Mouse (Mus musculus): ENCODE results near the gene S100a3.
A peak's percentile ranks its signal among the peaks of the same experiment; 100 is the strongest.

S100a3 gene

DNA sequence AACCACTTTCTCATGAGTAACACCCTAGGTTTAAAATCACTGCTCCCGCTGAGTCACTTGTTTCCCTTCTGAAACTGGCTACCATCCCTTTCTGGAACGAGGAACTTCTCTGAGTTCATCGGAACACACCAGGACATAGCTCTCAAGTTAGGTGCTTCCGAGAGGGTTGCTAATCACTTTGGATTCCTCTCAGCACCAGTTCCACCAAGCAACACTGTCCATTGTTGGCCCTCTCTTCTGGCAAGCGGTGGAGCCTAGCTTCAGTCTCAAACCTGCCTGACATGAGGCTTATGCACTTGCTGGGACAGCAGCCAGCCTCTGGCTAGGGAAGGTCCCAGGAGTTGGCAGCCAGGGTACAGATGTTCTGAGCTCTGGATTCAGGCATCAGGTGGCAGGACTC, 14.3 kb downstream of the S100a3 start:
- DNase-seq: no peak

DNA sequence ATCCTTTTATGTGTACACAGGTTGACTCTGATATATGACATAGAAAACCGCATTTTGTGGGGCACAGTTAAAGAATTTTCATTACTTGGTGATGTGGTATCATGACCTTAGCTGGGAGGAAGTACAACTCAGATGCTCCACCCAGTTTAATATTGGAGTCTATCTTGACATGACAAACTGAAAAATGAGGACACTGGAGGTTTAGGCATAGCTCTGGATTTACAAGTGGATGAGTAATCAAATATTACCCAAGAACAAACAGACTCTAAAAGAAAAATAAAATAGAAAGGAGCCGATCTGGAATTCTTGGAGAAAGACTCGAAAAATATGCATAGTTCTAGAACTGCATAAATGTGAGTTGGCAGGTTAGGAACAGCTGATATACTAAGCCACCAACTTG, 14.9 kb downstream of the S100a3 start:
- DNase-seq: no peak

DNA sequence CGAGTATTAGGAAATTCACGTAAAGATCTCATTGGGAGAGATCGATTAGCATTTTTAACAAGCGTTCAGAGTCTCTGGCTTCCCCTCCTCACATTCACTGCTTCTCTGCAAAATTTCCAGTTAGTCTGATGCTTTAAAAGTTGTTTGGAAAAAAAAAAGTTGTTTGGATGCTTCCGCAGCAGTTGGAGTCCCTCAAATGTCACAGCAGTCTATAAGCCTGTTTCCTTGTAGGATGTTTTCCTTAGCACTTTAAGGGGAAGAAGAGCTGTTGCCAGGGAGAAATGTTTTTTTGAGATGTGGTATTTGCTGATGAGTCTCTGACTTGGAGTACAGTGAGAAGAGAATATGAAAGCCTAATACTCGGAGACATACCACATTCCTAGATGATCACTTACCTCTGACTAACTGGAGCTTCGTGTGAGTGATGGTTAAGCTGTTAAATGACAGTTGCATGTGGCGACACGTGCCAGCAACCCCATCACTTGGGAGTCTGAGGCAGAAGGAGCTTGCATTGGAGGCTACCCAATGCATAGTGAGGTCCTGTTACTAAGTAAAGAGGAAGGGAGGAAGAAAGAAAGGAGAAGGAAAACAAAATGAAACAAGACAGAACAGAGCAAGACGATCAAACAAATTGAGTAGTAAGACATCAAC, 16.1 kb downstream of the S100a3 start:
- no peak for DNase-seq

DNA sequence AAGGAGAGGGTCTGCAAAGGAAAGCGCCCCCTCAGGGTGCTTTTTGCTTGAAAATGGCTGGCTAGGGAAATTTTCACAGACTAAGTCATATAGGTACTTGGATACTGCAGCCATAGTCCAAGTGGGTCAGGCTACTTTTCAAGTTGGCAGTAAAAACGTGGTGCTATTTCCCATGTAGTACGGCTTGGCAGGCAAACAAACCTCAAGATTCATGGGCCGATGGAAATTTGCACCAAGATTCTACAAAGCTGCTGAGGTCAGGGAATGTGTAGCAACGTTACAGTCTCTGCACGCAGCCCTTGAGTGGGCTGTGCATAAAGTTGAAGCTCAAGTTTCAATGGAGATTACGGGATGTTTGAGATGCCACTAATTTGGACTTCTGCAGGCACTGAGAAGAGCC, 19.1 kb downstream of the S100a3 start:
- no peak for DNase-seq

DNA sequence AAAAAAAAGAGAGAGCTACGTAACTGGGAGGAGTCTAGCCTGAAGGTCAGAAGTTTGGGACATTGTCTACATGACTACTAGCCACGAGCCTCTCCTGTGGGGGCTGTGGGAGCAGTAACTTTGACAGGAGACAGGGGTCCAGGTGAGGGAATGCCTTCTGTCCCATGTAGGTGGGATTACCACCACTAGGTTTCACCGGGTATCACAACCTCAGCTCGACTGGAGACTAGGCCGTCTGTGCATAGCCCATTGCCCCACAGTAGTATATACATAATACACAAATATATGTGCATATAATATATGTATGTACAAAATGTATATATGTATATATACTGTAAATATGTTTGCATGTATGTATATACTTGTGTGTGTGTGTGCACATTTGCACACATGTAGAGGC, 20.8 kb downstream of the S100a3 start:
- DNase-seq: no peak

DNA sequence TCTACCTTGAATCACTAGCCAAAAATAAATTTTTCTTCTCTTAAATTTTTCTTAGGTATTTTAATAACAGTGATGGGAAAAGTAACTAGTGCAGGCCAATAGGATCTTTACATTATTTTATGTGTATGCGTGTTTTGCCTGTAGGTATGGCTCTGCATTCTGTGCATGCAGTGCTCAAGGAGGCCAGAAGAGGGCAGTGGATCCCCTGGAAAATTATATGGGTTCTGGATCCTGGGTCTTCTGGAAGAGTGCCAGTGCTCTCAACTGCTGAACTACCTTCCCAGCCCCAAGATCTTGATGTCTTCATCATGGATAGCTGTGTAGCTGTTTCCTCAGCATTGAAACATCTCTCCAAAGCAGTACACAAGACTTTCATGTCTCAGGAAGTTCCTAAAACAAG, 21.8 kb downstream of the S100a3 start:
- no peak for DNase-seq

DNA sequence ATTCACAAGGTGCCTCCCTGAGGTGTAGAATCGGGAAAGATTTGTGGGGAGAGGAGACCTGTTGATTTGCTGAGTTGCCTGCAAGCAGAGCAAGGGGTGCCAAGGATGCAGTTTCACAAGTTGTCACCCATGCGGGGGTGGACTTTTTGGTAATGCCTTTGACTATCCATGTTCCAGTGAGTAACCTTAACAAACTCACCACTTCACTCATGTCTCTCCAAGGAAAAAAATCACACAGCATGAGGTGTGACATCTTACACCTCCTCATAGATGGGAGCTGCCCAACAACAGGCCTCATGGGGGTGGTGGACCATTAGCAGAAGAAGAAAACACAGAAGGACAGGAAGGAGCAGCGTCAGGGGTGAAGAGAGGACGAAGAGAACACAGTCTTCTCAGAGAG, 22.2 kb downstream of the S100a3 start:
- no peak for DNase-seq

DNA sequence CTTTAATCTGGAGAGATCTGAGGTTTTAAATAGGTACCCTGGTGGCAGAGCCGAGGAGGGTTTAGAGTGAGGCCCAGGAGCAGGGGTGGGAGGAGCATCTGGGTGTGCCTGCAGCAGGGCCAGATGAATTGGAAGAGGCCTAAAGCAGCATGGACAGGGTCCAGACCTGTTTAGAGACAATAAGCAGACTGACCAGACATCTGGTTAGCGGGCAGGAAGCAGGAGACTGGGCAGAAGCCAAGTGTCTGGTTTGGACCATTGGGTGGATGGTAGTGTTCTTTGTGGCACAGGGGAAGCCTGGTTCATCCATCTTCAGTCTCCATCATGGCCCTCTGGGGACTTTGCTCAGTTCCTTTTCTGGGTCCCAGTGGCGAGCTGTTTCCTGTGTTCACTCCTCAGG, 23.5 kb downstream of the S100a3 start:
- no peak for DNase-seq

DNA sequence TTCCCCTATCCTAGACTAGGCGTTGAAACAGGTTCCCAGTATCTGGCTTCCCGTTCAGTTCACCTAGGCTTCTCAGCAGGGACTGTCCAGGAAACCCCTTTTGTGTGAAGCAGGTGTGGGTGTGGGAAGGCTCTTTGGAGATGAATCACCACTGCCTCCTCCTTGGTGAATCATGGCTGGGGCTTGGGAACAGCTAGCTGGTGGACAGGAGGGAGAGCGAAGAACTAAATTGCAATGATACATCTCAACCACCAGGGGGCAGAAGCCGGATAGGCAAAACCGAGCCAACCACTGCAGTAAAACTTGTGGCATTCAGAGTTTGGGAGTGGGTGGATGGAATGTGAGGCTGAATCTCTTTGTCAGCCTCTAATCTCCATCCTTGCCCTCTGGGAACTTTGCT, 25.2 kb downstream of the S100a3 start:
- peak; percentile 29 to 38 for DNase-seq

DNA sequence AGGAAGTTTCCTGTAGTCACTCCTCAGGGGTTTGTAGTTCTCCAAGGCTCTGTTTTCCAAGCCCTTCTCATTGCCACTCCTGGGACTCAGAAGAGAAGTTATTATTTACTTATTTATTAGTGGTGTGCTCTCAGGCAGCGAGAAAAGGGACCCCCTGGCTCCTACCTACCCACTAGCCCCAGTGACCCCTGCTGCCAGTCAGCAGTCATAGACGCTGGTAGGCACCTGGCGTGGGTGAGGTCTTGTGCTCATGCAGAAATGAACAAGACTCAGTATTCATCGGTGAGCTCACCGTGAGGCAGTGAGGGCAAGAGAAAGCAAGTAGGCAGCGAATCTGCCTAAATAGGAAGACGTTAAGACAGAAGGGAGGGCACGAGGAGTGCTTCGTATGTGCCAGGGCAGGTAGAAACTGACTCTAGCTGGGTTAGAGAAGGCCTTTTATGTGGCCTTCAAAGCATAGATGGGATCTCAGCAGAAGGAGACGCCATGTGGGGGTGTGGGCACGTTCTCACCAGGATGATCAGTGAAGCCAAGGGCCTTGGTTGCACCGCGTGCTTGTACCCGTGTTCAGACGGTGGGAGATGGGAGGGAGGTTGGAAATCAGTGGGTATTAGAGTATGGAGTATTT, 25.8 kb downstream of the S100a3 start:
- DNase-seq: no peak

DNA sequence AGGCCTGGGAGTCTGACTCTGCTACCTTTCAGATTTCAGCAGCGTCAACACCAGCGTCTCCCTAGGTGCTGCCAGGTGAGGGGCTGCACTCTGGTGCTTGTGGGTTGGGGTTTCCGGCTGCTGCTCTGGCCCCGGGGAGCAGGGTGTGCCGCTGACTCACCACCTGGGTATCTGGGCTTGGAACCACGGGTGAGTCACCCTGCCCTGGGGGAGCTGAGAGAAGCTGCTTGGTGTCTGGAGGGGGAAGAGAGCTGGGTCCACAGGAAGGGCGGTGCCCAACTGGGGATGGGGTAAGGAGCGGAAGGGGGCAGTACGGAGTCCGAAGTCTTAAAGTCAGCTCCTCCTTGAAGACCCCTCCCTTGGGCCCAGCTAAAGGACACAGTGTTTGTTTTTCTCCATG, 26.5 kb downstream of the S100a3 start:
- DNase-seq: no peak

DNA sequence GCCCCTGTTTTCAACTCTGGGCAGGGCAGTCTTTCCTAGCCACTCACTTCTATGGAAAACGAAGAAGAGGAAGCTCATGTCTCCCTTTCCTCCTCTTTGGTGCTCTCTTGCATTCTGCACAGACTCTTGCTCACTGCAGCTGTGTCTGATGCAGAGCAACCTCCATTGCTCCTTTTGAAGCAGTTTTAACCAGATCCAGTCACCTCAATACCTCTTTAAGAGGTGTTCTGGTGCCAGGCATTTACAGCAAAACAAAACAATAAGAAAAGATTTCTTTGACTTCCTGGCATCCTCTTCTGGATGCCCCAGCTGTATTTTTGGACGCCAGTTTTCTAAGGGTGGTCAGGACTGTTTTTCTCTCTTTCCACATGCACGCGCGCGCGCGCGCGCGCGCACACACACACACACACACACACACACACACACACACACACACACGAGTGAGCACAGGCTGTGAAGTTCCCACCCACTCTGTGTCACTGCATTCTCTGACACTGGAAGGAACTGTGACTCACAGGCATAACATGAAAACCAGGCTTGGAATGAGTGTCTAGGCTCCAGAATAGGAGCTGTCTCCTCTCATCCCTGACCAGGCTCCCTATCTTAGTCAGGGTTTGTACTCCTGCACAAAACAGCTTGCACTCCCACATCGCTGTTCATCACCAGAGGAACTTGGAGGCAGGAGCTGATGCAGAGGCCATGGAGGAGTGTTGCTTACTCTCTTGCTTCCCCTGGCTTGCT, 27.2 kb downstream of the S100a3 start:
- DNase-seq: no peak

DNA sequence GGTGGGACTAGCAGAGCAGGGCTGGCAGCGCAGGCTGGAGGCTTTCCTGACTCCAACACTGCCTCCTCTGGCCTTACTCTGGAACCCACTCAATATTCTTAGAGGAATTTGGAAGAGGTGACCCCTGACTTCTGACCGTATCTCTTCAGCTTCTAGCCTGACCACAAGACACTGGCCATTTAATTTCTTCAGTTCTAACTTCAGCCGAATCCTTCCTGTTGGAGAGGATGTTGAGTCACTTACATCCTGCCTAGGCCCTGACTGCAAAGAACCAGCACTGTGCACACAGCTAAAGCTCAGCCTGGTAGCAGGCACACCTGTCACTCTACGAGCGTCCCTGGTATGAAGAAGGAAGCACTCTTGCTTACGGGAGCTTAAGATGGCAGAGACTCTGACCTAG, 29.0 kb downstream of the S100a3 start:
- no peak for DNase-seq

DNA sequence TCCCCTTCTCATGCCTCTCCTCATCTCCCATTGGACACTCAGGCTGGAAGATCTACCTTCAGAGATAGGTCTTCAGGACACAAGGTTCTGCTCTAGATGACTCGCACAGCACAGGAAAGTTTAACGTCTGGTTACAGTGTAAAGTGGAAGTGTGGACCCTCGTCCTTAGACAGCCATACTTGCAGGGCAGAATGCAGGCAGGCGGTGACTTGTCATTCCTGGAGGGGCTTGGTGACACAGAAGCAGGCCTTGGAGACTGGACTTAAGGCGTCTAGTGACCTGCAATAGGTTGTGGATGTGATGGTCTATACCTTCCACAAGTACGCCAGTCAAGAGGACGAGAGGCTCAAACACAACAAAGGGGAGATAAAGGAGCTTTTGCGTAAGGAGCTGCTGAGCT, 29.6 kb downstream of the S100a3 start, which contains the start of gene S100a2:
Gene S100a2 (plus strand): TSS at position 301 of the 400 bp plus-strand sequence.
- DNase-seq: no peak

DNA sequence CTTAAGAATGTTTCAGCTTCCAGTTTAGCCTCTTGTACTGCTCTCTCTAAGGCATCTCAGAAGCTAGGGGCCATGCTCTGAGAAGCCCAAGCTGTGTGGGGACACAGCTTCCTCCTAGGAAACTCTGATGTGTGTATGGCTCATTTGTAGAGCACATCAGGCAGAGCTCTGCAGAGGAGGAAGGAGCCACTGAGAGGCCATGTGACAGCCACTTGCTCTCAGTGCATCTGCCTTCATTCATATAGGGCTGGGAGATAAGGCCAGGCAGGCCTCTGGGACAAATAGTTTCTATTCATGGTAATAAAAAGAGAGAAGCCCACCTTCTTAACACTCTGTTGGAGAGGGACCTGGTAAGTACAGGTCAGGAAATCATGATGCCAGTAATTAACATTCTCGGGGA, 34.1 kb downstream of the S100a3 start:
- DNase-seq: no peak

DNA sequence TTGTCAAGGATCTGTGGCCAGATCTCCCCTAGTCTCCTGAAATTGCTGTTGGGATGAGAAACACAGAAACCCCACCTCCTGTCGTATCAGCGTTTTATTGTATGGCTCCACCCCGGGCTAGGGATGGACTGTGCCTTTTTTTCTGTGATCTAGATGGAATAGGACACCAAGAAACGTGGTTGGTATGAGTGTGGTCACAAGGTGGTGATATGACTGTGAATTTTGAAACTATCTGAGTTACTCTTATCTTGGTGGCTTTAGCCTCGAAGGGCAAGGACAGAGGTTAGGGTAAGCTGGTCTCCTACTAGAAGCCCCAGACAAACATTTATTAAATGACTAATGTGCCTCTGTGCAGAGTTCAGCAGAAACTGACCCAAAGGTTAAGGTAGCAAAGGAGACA, 35.2 kb downstream of the S100a3 start:
- DNase-seq: no peak

DNA sequence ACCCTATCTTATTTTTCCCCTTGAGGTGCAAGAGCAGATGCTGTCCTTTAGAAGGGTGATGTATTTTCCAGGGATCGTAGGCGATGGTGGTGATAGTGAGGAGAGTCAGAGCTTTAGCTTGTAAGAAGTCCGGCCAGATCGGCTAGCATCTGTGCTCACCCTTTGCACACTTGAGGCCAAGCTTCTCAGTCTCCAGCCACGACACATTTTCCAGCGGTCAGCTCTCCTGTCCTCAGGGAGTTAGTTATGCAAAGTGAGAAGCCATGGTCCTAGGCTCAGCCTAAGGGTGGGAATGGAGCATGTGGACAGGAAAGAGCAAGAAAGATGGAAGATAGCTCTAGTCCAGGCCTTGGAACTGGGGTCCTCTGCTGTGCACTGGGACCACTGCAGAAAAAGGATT, 36.4 kb downstream of the S100a3 start:
- DNase-seq: no peak

DNA sequence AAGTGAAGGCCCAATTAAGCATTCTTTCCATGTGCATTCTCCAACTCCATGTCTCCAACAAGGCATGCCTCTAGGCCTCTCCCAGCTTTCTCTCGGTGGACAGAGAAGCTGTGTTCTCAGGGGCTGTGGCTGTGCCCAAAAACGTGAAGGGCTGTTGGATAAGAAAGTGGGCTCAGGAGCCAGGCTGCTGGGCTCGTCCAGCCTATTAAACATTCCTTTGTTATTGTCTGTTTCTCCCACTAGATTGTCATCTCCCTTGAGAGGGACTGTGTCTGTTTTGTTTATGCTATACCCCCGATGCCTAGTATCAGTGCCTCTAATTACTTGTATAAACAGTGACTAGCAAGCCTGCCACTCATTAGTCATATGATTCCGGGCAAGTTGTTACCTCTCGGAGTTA, 37.4 kb downstream of the S100a3 start:
- DNase-seq: no peak

DNA sequence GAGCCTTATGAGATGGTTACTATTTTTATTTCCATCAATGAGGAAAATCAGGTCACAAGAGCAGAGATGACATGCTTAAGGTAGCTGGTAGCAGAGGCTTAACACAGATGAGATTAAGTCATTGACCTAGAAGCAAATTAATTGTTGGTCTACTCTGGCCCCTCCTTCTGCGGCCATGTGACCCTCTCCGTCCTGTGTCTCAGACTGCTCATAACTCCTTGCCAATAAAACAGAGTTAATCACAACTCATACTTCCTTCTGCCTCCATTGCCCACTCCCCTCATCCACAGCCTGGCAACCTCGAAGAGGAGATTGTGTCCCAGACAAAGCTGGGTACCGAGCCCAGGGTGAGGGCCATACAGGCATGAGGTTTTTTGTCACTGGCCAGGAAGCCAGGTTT, 37.8 kb downstream of the S100a3 start:
- DNase-seq: no peak

DNA sequence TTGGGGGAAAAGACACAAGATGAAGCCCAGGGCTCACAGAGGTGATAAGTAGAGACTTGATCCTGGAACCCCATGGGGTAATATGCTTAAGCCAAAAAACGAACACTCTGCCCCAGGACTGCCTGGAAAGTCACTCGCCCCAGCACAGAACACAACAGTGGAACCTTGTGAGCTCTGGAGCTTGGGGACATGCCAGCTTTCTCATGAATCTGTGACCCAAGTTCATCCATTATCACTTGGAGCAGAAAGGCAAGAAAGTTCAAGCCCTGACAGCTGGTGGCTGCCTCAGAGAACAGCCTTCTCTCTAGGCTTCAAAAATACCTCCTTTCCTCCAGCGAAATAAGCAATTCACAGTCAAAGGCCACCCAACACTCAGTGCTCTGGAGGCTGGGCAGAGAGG, 39.0 kb downstream of the S100a3 start:
- no peak for DNase-seq

DNA sequence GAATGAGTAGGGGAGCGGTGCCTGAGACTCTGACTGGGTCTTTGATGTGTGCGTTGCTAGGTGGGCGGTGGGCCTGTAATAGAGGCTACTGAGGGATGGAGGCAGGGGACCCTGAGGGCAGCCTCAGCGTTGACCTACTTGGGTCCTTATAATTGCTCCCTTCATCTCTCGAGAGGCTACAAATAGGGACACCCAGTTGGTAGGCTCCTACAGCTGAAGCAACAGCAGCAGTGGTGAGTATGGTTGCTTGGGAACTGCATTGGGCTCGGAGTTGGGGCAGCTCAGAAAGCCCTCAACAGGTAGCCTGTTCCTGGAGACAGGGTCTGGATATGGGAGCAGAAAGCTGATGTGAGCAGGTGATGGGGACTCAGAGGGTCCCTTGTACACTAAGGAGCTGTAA, 39.7 kb downstream of the S100a3 start:
- no peak for DNase-seq

DNA sequence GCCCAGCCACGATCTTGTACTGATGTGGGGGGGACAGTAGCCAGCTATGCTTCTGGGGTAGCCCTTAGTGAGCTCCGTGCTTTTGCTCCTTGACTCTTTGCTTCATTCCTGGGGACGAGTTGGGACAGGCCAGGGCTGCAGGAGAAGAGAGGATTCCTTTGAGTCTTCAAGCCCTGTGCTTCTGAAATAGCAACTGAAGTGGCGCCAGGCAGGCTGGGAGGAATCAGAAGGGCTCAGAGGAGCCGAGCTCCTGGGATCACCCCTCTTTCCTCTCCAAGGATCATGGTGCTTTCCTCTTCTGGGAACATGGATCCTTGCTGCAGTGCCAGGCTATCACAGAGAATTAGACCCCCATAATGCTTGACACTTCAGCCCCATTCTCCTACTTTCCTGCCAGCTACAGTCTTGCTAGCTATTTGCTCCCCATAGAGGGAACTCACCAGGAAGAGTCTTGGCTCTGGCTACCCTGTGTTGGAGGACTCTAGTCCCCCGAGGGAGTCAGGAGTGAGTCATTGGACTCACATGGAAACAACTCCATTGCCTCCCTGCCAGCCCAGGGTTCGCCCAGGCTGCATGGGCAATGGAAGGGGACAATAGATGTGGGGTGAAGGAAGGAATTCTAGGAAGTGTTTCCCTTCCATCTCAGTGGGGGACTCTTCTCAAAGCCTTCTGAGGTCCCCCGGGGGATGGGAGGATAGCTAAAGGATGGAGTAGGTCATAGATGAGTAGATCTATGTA, 40.2 kb downstream of the S100a3 start:
- no peak for DNase-seq

DNA sequence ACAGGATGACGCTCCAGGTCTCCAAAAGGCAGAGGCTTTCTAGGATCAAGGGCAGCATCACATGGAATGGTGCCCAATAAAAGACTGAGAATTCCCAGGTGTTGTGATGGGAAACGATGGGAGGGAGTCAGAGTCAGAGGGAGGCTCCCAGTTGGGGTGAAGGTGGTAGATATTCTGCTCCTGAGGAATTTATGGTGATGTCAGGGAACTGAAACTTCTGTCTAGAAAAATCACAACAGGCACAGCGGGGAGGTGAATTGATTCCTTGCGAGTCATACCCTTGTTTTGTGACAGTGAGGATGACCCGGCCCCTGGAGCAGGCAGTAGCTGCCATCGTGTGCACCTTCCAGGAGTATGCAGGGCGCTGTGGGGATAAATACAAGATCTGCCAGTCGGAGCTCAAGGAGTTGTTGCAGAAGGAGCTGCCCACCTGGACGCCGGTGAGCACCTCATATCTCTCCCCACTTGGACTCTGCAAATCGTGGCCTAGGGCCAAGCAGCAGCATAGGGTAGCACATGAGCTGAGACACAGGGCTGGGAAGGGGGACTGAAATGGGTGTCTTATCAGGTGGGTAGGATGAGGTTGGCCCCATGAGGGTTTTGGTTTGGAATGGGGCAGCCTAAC, 41.2 kb downstream of the S100a3 start, which contains the start of gene Gm42674:
Gene Gm42674 (plus strand): TSS at position 419 of the 625 bp plus-strand sequence.
- no peak for DNase-seq
